Mouse (Mus musculus) forebrain, postnatal 0 days (tissue): ENCODE measurements at regions not wholly inside any gene's neighbourhood (a gene's known extent, or its start where the extent isn't known, plus 50 kb on each side); places are given as distances from the start of the nearest gene placed in this dataset.

Experiments used
- ATAC-seq: fragments of 200-750 bp; cut with Nextera tagmentation; 2 replicates; pipeline ENCODE4 v1.8.0; 2017; ENCODE audit warnings: mild to moderate bottlenecking, moderate library complexity
- DNase-seq: peaks from one replicate; pipeline ENCODE4 v3.0.0-alpha.2; 2015
- H3K27ac ChIP-seq: fragments of 300-500 bp; sonication (generic); 2 replicates; pipeline ENCODE4 v1.5.1; 2014; ENCODE audit warnings: low read depth, mild to moderate bottlenecking, antibody characterized with exemption, low read length, moderate library complexity, mixed read lengths
- H3K27me3 ChIP-seq: fragments of 300-500 bp; sonication (generic); 2 replicates; pipeline ENCODE4 v1.6.1; 2014; ENCODE audit warnings: mild to moderate bottlenecking, low read length, mixed read lengths; ENCODE audit not compliant: insufficient read depth
- H3K36me3 ChIP-seq: fragments of 300-500 bp; sonication (generic); 2 replicates; pipeline ENCODE4 v1.6.1; 2014; ENCODE audit warnings: mild to moderate bottlenecking, moderate library complexity; ENCODE audit not compliant: insufficient read depth
- H3K4me1 ChIP-seq: fragments of 300-500 bp; sonication (generic); 2 replicates; pipeline ENCODE4 v1.6.1; 2014; ENCODE audit warnings: antibody characterized with exemption; ENCODE audit not compliant: insufficient read depth
- H3K4me2 ChIP-seq: fragments of 300-500 bp; sonication (generic); 2 replicates; pipeline ENCODE4 v1.6.1; 2014; ENCODE audit warnings: low read depth, mild to moderate bottlenecking, moderate library complexity
- H3K4me3 ChIP-seq: fragments of 300-500 bp; sonication (generic); 2 replicates; pipeline ENCODE4 v1.5.1; 2014; ENCODE audit warnings: low read depth, low read length, mixed read lengths
- H3K9ac ChIP-seq: fragments of 300-500 bp; sonication (generic); 2 replicates; pipeline ENCODE4 v1.6.1; 2014; ENCODE audit warnings: mild to moderate bottlenecking
- H3K9me3 ChIP-seq: fragments of 300-500 bp; sonication (generic); 2 replicates; pipeline ENCODE4 v1.6.1; 2016; ENCODE audit warnings: low read length
- CTCF ChIP-seq: sonication (generic); IDR thresholded peaks from 2 replicates; pipeline ENCODE4 v1.5.1; 2016; ENCODE audit warnings: antibody characterized with exemption, control low read depth, low read depth
- WGBS: fragments of 180-500 bp; shearing (Covaris S2); extraction: QIAGEN DNeasy Blood & Tissue Kit; methylation state at CpG from one replicate; pipeline ENCODE4 v1.1.7; 2014; 5-methylcytosine and 5-hydroxymethylcytosine counted together

- 94% methylated on average over 4 of the region's 4 CpGs for WGBS
- no peak for DNase-seq
- no peak for TF ChIP-seq CTCF
These were observed 70.7 kb upstream of the Sp4 start for GRCm38 (mm10) chr12:118371905-118372304.

GRCm38 (mm10) chr12:118367307-118368076 lies 66.3 kb upstream of the Sp4 start:
- Histone ChIP-seq H3K27me3 (no peaks in the 10 kb centered on the region), H3K27ac (no peak overlapping the region), H3K9me3 (no peaks in the 10 kb centered on the region), H3K4me2 (no peak overlapping the region), H3K4me1 (no peaks in the 10 kb centered on the region), H3K9ac (no peak overlapping the region), H3K4me3 (no peak overlapping the region), H3K36me3 (no peaks in the 10 kb centered on the region)
- DNase-seq (no peak), ATAC-seq (no peak)
- 87% methylated on average over 10 of the region's 10 CpGs for WGBS
- no peak for TF ChIP-seq CTCF

More at GRCm38 (mm10) chr12:118371905-118372304, 70.7 kb upstream of the Sp4 start:
- no peaks in the 10 kb centered on the region for H3K27me3 ChIP-seq
- H3K9me3 ChIP-seq: no peaks in the 10 kb centered on the region
- H3K9ac ChIP-seq: no peak overlapping the region
- H3K27ac ChIP-seq: no peak overlapping the region
- H3K36me3 ChIP-seq: no peaks in the 10 kb centered on the region
- H3K4me1 ChIP-seq: no peaks in the 10 kb centered on the region
- H3K4me2 ChIP-seq: no peak overlapping the region
- H3K4me3 ChIP-seq: no peak overlapping the region
- no peak for ATAC-seq

DNA sequence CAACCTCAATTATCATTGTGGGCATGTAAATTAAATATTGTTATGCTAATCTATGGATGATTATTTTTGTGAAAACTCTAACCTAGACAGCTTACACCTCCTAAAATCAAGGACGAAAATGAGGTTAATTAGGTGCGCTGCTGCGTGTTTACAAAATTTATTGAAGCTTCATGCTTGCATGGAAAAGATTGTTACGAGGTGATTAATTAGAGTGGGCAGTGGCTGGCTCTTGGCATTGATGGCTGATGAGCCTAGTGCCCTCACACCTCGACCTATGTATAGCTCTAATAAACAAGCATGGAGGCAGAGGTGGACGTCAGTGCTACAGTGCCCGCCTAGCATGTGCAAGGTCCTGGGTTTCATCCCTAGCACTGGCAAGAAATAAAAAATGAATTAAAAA lies 51.6 kb upstream of the Sp4 start:
- Histone ChIP-seq H3K9ac (no peak overlapping the region), H3K4me2 (no peak overlapping the region), H3K27ac (no peak overlapping the region), H3K27me3 (no peaks in the 10 kb centered on the region), H3K36me3 (no peaks in the 10 kb centered on the region), H3K4me1 (no peaks in the 10 kb centered on the region), H3K9me3 (no peaks in the 10 kb centered on the region), H3K4me3 (no peak overlapping the region)
- ATAC-seq (no peak), DNase-seq (no peak)
- no peak for TF ChIP-seq CTCF
- 36% methylated on average over 7 of the region's 7 CpGs for WGBS

GRCm38 (mm10) chr12:118351421-118351820 lies 50.2 kb upstream of the Sp4 start:
- Histone ChIP-seq H3K4me2 (no peak overlapping the region), H3K27me3 (no peaks in the 10 kb centered on the region), H3K9me3 (no peaks in the 10 kb centered on the region), H3K4me1 (no peaks in the 10 kb centered on the region), H3K4me3 (no peak overlapping the region), H3K9ac (no peak overlapping the region), H3K27ac (no peak overlapping the region), H3K36me3 (no peaks in the 10 kb centered on the region)
- TF ChIP-seq CTCF: no peak
- ATAC-seq (no peak), DNase-seq (no peak)
